Mouse (Mus musculus): ENCODE measurements at regions not wholly inside any gene's neighbourhood (a gene's known extent, or its start where the extent isn't known, plus 50 kb on each side); places are given as distances from the start of the nearest gene placed in this dataset.
A peak's percentile ranks its signal among the peaks of the same experiment; 100 is the strongest.

DNA sequence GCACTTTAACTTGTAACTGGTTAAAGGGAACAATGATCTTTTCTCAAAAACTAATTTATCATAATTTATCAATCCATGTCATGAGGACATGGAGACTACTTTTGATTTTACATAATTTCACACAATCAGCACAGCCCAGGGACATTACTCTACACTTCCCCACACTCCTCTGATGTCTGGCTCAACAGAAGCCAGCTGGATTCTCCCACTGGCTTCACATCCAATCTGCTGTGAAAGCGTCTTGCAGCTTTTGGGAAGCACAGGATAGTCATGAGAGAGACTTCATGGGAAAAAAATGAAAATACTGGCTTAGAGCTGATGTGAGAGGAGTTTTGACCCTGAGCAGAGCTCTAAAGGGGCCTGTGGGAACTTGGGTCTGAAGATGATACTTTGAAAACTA, 61.7 kb upstream of the Hrasls start:
- no peak for DNase-seq (ENCODE audit: low spot score in 2 of 2)

DNA sequence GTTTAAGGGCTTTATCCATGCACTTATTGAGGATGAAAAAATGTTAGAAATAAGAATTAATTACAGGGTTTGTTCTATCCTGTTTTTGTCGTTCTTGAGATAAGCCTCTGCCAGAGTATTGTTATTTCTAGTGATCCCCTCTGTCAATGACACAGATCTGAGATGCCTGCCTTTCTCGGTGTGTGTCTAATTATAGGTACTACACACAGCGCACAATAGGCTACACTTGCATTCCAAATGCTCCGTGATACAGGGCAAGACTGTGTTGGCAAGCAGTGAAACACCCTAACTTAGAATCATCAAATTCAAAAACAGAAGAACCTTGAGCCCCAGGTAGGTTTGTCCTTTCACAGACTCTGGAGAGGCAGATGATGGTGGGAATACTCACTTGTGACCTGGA, 90.3 kb upstream of the Hrasls start:
- DNase-seq (ENCODE audit: low spot score in 2 of 2): no peak

DNA sequence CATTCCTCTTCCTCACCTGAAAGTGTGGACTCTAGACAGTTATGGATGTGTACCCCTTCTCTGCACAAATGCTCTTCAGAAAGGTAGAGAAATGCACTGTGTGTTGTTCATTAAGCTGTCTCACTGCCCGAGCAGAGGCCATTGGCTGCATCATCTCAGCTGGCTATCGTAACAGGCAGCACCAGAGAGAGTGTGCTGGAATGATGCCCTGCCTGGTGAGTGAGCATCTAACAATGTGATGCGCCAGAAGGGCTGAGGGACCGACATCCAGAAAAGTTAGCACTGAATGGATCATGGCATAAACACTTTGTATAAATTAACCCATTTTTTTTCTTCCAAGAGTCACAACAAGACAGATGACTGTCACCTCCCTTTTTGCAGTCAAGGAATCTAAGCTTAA, 112.7 kb upstream of the Hrasls start:
- no peak for DNase-seq (ENCODE audit: low spot score in 2 of 2)

GRCm38 (mm10) chr16:29065961-29066360, 136.5 kb upstream of the Mb21d2 start:
- DNase-seq (ENCODE audit: low spot score in 2 of 2): no peak

DNA sequence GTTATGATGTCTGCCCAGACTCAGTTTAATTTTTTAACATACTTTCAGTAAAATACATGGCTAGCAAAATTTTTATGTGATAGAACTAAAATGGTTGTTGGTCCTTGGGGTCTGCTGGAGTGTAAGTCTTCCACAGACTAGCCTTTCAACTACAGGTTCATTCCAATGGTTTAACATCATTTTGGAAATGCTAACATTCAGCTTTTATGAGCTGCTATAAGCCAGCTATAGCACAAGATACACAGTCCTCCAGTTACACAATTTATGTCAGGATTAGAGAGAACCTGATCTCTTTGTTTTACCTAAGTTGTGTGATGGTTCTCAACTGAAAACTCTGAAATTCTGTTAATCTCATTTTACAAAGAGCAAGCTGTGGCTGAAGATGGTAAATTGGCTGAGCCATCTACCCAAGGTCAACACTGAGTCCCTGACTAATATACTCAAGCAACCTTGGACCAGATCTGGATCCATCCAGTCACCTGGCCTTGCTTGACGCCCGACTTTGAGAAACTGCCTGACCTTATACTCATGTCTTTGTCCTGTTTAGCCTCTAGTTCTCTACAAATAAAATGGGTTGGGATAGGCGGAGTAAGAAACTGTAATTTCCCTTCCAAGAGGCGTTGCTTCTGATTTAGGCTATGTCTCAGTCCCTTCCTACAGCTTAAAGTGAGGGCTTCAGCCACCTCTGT, 135.8 kb upstream of the Mb21d2 start:
- no peak for DNase-seq (ENCODE audit: low spot score in 2 of 2)

- DNase-seq (ENCODE audit: low spot score in 2 of 2): no peak
These were observed 133.9 kb upstream of the Mb21d2 start for GRCm38 (mm10) chr16:29063377-29063776.

DNA sequence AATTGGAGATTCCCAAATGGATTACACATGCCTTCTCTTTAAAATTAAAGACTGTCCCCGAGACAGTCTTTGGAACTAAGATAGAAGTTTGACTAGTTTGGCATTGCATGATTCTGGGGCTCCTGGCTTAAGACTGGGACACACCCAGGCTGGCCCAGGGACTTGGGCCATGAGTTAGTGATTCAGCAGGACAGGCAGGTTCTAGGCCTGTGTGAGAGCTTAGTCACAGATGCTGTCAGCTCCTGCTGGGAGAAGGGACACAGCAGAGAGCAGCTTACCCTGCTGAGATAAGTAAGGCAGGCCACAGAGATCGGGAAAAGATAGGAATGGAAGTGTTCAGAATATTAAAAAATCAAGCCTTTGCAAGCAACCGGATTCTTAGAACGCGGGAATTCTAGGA, 127.6 kb upstream of the Mb21d2 start:
- DNase-seq (ENCODE audit: low spot score in 2 of 2): no peak

DNA sequence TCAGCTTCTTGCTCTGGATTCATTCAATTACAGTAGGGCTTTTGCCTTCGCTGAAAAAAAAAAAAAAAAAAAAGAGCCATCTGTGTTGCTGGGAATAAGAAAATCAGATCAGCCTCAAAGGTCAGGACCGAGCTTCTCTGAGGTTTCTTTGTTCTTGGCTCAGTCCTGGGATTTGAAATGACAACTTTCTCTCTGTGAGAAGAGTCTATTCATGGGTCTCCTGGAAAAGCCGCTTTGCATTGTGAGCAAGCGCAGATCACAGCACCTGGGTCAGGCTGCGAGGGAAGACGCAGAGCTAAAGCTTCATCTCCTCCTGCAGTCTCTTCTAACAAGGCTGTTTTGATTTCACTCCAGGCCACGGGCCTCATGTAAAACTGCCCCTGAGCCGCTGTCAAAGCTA, 125.0 kb upstream of the Mb21d2 start:
- no peak for DNase-seq (ENCODE audit: low spot score in 2 of 2)

DNA sequence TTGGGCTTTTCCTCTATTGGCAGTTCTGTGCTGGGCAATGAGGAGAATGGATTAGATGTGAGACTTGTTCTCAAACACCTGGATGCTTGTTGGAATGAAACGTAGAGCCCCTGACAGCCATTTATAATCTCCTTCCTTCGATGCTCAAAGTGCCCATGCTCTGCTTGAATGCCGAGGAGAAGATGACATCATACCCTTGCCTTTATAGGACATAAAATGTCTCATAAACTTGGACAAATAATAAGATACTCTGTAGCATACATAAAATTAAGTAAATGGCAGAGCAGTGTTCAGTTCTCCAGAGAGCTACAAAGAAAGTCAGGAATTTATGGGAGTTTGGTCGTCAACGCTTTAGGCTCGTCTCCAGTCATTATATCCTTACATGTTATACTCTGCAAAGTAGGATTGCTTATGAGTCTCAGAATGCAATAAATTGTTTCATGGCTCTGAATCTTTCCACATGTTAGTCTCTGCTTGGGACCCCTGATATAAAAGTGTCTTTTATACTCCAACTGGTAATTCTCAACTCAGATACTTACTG, 117.0 kb upstream of the Mb21d2 start:
- no peak for DNase-seq (ENCODE audit: low spot score in 2 of 2)

GRCm38 (mm10) chr16:29035523-29035922, 106.0 kb upstream of the Mb21d2 start:
- no peak for DNase-seq (ENCODE audit: low spot score in 2 of 2)

- no peak for DNase-seq (ENCODE audit: low spot score in 2 of 2)
These were observed 104.8 kb upstream of the Mb21d2 start for GRCm38 (mm10) chr16:29034053-29034794.

- DNase-seq (ENCODE audit: low spot score in 2 of 2): no peak
These were observed 103.9 kb upstream of the Mb21d2 start for GRCm38 (mm10) chr16:29033357-29033756.

- DNase-seq (ENCODE audit: low spot score in 2 of 2): no peak
These were observed 98.4 kb upstream of the Mb21d2 start for GRCm38 (mm10) chr16:29027856-29028255.

- no peak for DNase-seq (ENCODE audit: low spot score in 2 of 2)
These were observed 71.8 kb upstream of the Mb21d2 start for GRCm38 (mm10) chr16:29001249-29001648.

DNA sequence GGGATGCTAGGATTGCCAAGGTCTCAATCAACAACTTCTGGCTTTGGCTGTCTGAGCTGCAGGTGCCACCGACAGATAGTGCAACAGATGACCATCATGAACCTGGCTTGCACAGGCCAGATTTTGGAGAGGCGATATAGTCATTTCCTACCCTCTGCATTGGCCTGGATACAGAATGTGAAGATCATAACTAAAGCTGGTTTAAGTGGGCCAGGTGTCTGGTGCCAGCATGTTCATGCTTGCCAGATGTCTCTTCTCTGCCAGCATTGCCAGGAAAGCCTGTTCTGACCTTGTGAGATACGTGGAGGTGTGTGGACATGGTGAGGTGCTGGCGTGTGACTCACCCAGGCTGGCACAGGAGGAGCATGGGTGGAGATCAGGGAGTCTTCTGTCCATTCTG, 70.2 kb upstream of the Mb21d2 start:
- DNase-seq (ENCODE audit: low spot score in 2 of 2): peak in 1 of 2 experiments; percentile 4

- DNase-seq (ENCODE audit: low spot score in 2 of 2): no peak
These were observed 67.2 kb upstream of the Mb21d2 start for GRCm38 (mm10) chr16:28996629-28997028.

GRCm38 (mm10) chr16:28990666-28991065, 61.2 kb upstream of the Mb21d2 start:
- DNase-seq (ENCODE audit: low spot score in 2 of 2): no peak

DNA sequence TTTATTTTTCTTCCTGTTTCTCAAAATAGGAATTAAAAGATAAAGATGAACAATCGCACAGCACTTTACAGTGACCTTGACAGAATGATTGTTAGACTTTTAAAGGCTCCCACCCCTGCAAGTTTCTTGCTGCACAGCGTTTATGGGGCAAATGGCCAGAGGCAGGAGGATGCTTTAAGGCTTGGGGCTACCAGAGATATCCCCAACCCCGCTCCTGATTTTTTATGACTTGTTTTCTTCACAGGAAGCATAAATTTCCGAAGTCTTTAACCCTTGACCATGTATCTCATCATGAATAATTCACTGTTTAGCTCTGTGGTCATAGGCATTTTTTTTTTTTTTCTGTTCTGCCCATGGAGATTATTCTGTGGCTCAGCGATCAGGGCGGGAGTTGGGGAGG, 55.5 kb upstream of the Mb21d2 start:
- no peak for DNase-seq (ENCODE audit: low spot score in 2 of 2)

DNA sequence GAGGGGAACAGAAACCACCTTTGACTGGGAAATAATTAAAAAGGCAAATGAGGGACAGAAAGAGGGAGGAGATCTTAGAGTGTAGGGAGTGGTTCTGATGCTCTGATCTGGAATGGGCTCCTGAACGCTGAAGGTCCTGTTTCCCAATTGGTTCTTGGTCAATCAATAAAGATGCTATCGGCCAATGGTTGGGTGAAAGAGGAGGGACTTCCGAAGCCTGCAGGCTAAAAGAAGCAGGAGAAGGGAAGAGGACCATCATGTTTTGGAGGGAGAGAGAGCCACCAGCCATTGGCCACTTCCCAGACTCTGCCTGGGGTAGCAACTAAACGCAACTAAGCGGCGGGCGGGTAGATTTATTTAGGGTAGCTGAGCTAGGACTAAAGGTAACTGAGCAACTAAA, 53.4 kb upstream of the Mb21d2 start:
- no peak for DNase-seq (ENCODE audit: low spot score in 2 of 2)

Data from urinary bladder, adult 18-20 months (tissue).